Mouse (Mus musculus): ENCODE results near the gene Cmip.

Cmip gene

GRCm38 (mm10) chr8:117500232-117500823 is 243.5 kb downstream of the Cmip start:
- in situ Hi-C loops (cut with MboI, MseI): no loop called here

- in situ Hi-C loops (cut with MboI, MseI): no loop called here
Observed at GRCm38 (mm10) chr8:117501323-117501722, 244.5 kb downstream of the Cmip start.

GRCm38 (mm10) chr8:117503405-117504069 is 246.7 kb downstream of the Cmip start:
- in situ Hi-C loops (cut with MboI, MseI): no loop called here

- in situ Hi-C loops (cut with MboI, MseI): no loop called here
Observed at GRCm38 (mm10) chr8:117507703-117508102, 250.8 kb downstream of the Cmip start.

All from regulatory T cell (primary cell).